Mouse (Mus musculus) intestine, embryonic 15.5 days (tissue): ENCODE measurements at regions not wholly inside any gene's neighbourhood (a gene's known extent, or its start where the extent isn't known, plus 50 kb on each side); places are given as distances from the start of the nearest gene placed in this dataset.

Experiments
- ATAC-seq: fragments of 200-750 bp; cut with Nextera tagmentation; 2 replicates; pipeline ENCODE4 v1.8.0; 2017; ENCODE audit warnings: moderate TSS enrichment, moderate library complexity
- H3K27ac ChIP-seq: fragments of 300-500 bp; sonication (generic); 2 replicates; pipeline ENCODE4 v1.5.1; 2015; ENCODE audit warnings: mild to moderate bottlenecking, inconsistent platforms
- H3K27me3 ChIP-seq: fragments of 300-500 bp; sonication (generic); replicated peaks from 2 replicates; pipeline ENCODE4 v1.6.1; 2015; ENCODE audit warnings: inconsistent platforms
- H3K36me3 ChIP-seq: fragments of 300-500 bp; sonication (generic); 2 replicates; pipeline ENCODE4 v1.6.1; 2015; ENCODE audit warnings: inconsistent platforms
- H3K4me1 ChIP-seq: fragments of 300-500 bp; sonication (generic); replicated peaks from 2 replicates; pipeline ENCODE4 v1.6.1; 2015; ENCODE audit warnings: inconsistent platforms
- H3K4me2 ChIP-seq: fragments of 300-500 bp; sonication (generic); replicated peaks from 2 replicates; pipeline ENCODE4 v1.6.1; 2015; ENCODE audit warnings: mild to moderate bottlenecking, inconsistent platforms
- H3K4me3 ChIP-seq: fragments of 300-500 bp; sonication (generic); replicated peaks from 2 replicates; pipeline ENCODE4 v1.5.1; 2015; ENCODE audit warnings: inconsistent platforms
- H3K9ac ChIP-seq: fragments of 300-500 bp; sonication (generic); 2 replicates; pipeline ENCODE4 v1.6.1; 2015; ENCODE audit warnings: inconsistent platforms
- H3K9me3 ChIP-seq: fragments of 300-500 bp; sonication (generic); 2 replicates; pipeline ENCODE4 v1.6.1; 2016; ENCODE audit warnings: inconsistent platforms
- WGBS: fragments of 180-500 bp; shearing (Covaris S2); methylation state at CpG from one replicate; pipeline ENCODE4 v1.1.7; 2015; 5-methylcytosine and 5-hydroxymethylcytosine counted together

GRCm38 (mm10) chr9:97189646-97190045, 78.7 kb upstream of the Slc25a36 start:
- 70% methylated on average over 4 of the region's 4 CpGs for WGBS
- ATAC-seq, result no peak

GRCm38 (mm10) chr9:97188616-97189330, 77.8 kb upstream of the Slc25a36 start:
- Histone ChIP-seq H3K9me3 (no peaks in the 10 kb centered on the region), H3K4me3 (no peak overlapping the region), H3K4me2 (no peak overlapping the region), H3K27me3 (no peaks in the 10 kb centered on the region), H3K4me1 (no peaks in the 10 kb centered on the region), H3K27ac (no peak overlapping the region), H3K9ac (no peak overlapping the region), H3K36me3 (no peaks in the 10 kb centered on the region)
- WGBS, result 72% methylated on average over 7 of the region's 7 CpGs
- no peak for ATAC-seq

More at GRCm38 (mm10) chr9:97189646-97190045, 78.7 kb upstream of the Slc25a36 start:
- no peak overlapping the region for H3K4me2 ChIP-seq
- no peak overlapping the region for H3K4me3 ChIP-seq
- H3K27me3 ChIP-seq, result no peaks in the 10 kb centered on the region
- H3K9me3 ChIP-seq, result no peaks in the 10 kb centered on the region
- no peaks in the 10 kb centered on the region for H3K36me3 ChIP-seq
- H3K9ac ChIP-seq, result no peak overlapping the region
- H3K27ac ChIP-seq, result no peak overlapping the region
- no peaks in the 10 kb centered on the region for H3K4me1 ChIP-seq

GRCm38 (mm10) chr9:97173230-97173951, 62.4 kb upstream of the Slc25a36 start:
- H3K36me3 ChIP-seq, result no peaks in the 10 kb centered on the region
- ATAC-seq, result no peak
- H3K4me3 ChIP-seq, result no peak overlapping the region
- no peaks in the 10 kb centered on the region for H3K27me3 ChIP-seq
- 76% methylated on average over 5 of the region's 5 CpGs for WGBS
- no peak overlapping the region for H3K9ac ChIP-seq
- no peak overlapping the region for H3K27ac ChIP-seq
- no peaks in the 10 kb centered on the region for H3K4me1 ChIP-seq
- no peak overlapping the region for H3K4me2 ChIP-seq
- H3K9me3 ChIP-seq, result no peaks in the 10 kb centered on the region

GRCm38 (mm10) chr9:97172075-97172474, 61.1 kb upstream of the Slc25a36 start:
- no peaks in the 10 kb centered on the region for H3K4me1 ChIP-seq
- no peak overlapping the region for H3K27ac ChIP-seq
- 14% methylated on average over 3 of the region's 3 CpGs for WGBS
- no peak overlapping the region for H3K9ac ChIP-seq
- H3K4me3 ChIP-seq, result no peak overlapping the region
- no peaks in the 10 kb centered on the region for H3K27me3 ChIP-seq
- no peak overlapping the region for H3K4me2 ChIP-seq
- no peak for ATAC-seq
- H3K36me3 ChIP-seq, result no peaks in the 10 kb centered on the region
- no peaks in the 10 kb centered on the region for H3K9me3 ChIP-seq

GRCm38 (mm10) chr9:97171484-97171883, 60.5 kb upstream of the Slc25a36 start:
- H3K9me3 ChIP-seq, result no peaks in the 10 kb centered on the region
- 96% methylated on average over 4 of the region's 4 CpGs for WGBS
- no peak overlapping the region for H3K9ac ChIP-seq
- H3K36me3 ChIP-seq, result no peaks in the 10 kb centered on the region
- H3K4me1 ChIP-seq, result no peaks in the 10 kb centered on the region
- H3K4me3 ChIP-seq, result no peak overlapping the region
- ATAC-seq, result no peak; the same call in 1 of the 2 replicates
- no peak overlapping the region for H3K4me2 ChIP-seq
- H3K27me3 ChIP-seq, result no peaks in the 10 kb centered on the region
- H3K27ac ChIP-seq, result no peak overlapping the region

- Histone ChIP-seq H3K4me2 (no peak overlapping the region), H3K9ac (no peak overlapping the region), H3K9me3 (no peaks in the 10 kb centered on the region), H3K4me3 (no peak overlapping the region), H3K36me3 (no peaks in the 10 kb centered on the region), H3K27ac (no peak overlapping the region), H3K4me1 (no peaks in the 10 kb centered on the region), H3K27me3 (no peaks in the 10 kb centered on the region)
- ATAC-seq, result no peak
- WGBS, result 83% methylated on average over 1 of the region's 1 CpGs
Observed at GRCm38 (mm10) chr9:97170836-97171235, 59.9 kb upstream of the Slc25a36 start.

- Histone ChIP-seq H3K9me3 (no peaks in the 10 kb centered on the region), H3K27me3 (no peaks in the 10 kb centered on the region), H3K9ac (no peak overlapping the region), H3K27ac (no peak overlapping the region), H3K4me1 (no peaks in the 10 kb centered on the region), H3K4me2 (no peak overlapping the region), H3K36me3 (no peaks in the 10 kb centered on the region), H3K4me3 (no peak overlapping the region)
- no peak for ATAC-seq
- WGBS, result 16% methylated on average over 2 of the region's 2 CpGs
Observed at GRCm38 (mm10) chr9:97162465-97162864, 51.5 kb upstream of the Slc25a36 start.
